Mouse (Mus musculus) CH12.LX (cell line): ENCODE measurements at regions not wholly inside any gene's neighbourhood (a gene's known extent, or its start where the extent isn't known, plus 50 kb on each side); places are given as distances from the start of the nearest gene placed in this dataset.

Source experiments
- CHD2 ChIP-seq: IDR thresholded peaks from 2 replicates; pipeline ENCODE4 v1.6.1; 2011; ENCODE audit warnings: low read length, improper control_type of control experiment
- CTCF ChIP-seq, 2 experiments: IDR thresholded peaks in 1 of 2; conservative IDR thresholded peaks in 1 of 2; 2 replicates each; pipeline ENCODE4 v1.5.1; 2011 to 2012; ENCODE audit warnings: low read depth in 2 of 2, low read length in 2 of 2, improper control_type of control experiment in 1 of 2, inconsistent platforms in 1 of 2, mild to moderate bottlenecking in 1 of 2, moderate library complexity in 1 of 2
- ELF1 ChIP-seq: IDR thresholded peaks from 2 replicates; pipeline ENCODE4 v1.6.1; 2014; ENCODE audit warnings: low read depth, mild to moderate bottlenecking, inconsistent platforms, low read length, improper control_type of control experiment
- JUN ChIP-seq: IDR thresholded peaks from 2 replicates; pipeline ENCODE4 v1.6.1; 2011; ENCODE audit warnings: low read depth, mild to moderate bottlenecking, low read length, improper control_type of control experiment, moderate library complexity; ENCODE audit not compliant: insufficient read depth
- MEF2A ChIP-seq: IDR thresholded peaks from 2 replicates; pipeline ENCODE4 v1.6.1; 2014; ENCODE audit warnings: low read depth, mild to moderate bottlenecking, inconsistent platforms, low read length, improper control_type of control experiment, borderline replicate concordance
- POLR2A ChIP-seq: IDR thresholded peaks from 2 replicates; pipeline ENCODE4 v1.6.1; 2011; ENCODE audit warnings: low read depth, mild to moderate bottlenecking, improper control_type of control experiment, low read length
- POLR2AphosphoS2 ChIP-seq: IDR thresholded peaks from 2 replicates; pipeline ENCODE4 v1.6.1; 2011; ENCODE audit warnings: low read depth, low read length, improper control_type of control experiment
- USF1 ChIP-seq: IDR thresholded peaks from 2 replicates; pipeline ENCODE4 v1.6.1; 2014; ENCODE audit warnings: low read depth, mild to moderate bottlenecking, inconsistent platforms, low read length, improper control_type of control experiment
- ZNF384 ChIP-seq: IDR thresholded peaks from 2 replicates; pipeline ENCODE4 v1.6.1; 2012; ENCODE audit warnings: low read depth, low read length, improper control_type of control experiment, inconsistent platforms

DNA sequence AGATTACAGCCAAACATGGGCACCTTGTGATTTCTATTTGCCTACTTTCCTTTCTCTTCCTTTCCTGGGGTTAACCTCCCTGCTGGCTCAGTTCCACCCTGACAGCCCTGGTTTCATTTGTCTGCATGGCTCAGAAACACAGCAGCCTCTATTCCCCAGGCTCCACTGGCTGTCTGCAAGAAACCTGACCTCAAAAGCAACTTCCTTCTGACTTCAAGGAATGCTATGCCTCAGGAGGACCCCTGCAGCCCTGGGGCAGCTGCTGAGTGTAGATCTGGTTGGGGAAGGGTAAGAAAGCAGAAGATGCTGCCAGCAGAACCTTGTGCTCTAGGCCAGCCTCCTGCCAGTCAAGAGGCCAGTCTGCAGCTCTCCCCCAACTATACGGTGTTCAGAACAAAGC lies 217.1 kb upstream of the Snx19 start:
- TF ChIP-seq MEF2A (no peak), JUN (no peak), CTCF (conservative IDR thresholded peaks at IDR 0.05 in 1 of 2, IDR thresholded peaks at IDR 0.05 in 1 of 2; ENCODE audit: low read depth in 2 of 2, low read length in 2 of 2) (no peak), CHD2 (no peak), POLR2A (no peak), USF1 (no peak), ZNF384 (no peak), POLR2AphosphoS2 (no peak), ELF1 (no peak)
